Mouse (Mus musculus): ENCODE measurements at regions not wholly inside any gene's neighbourhood (a gene's known extent, or its start where the extent isn't known, plus 50 kb on each side); places are given as distances from the start of the nearest gene placed in this dataset.
A peak's percentile ranks its signal among the peaks of the same experiment; 100 is the strongest.

DNA sequence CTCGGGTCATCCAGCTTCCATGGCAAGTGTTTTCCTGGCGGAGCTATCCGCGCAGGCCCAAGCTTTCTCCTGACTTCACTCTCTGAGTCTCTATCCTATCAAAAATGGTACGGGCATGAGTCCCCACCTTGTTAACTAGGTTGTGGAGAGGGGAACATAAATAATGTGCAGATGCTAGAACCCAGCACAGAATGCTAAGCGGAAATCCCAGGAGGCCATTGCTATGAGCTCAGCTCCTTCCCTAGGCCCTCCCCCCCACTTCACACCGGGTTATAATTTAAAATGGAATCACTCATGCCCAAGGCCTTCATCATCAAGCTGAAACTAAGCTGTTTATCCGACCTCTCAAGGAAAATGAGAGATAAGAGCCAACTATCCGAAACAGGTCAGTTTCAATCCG, 60.4 kb upstream of the Cd83 start:
- Histone ChIP-seq H3K4me1 (peaks cover 7% of the 10 kb centered on the region), H3K27me3 (no peaks in the 10 kb centered on the region), H3K27ac (no peak overlapping the region), H3K4me3 (no peak overlapping the region), H3K36me3 (no peaks in the 10 kb centered on the region), H3K9me3 (no peaks in the 10 kb centered on the region), H3K4me2 (no peak overlapping the region), H3K9ac (no peak overlapping the region)
- ATAC-seq (ENCODE audit: borderline replicate concordance, extremely low read depth, low FRiP score, low TSS enrichment) = no peak
- WGBS = 82% methylated on average over 10 of the region's 10 CpGs

DNA sequence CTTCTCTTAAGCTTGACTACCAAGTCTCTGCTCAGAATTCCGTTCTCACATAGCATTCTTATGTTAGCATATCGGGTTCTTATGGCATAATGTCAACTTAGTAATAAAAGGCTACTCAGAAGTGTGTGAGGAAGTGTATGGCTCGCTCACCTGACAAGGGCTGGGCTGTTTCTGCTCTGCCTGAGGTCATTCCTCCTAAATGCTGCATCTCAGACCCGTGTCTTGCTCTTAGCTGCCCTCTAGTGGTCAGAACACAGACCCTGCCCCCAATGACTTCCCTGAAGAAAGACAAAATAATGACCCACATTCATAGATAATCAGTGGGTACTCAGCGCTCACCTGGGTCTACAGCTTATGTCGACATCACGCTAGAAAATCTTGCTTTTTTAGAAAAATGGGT, 58.9 kb upstream of the Cd83 start:
- Histone ChIP-seq H3K9ac (no peak overlapping the region), H3K36me3 (no peaks in the 10 kb centered on the region), H3K27ac (no peak overlapping the region), H3K4me3 (no peak overlapping the region), H3K4me2 (no peak overlapping the region), H3K9me3 (no peaks in the 10 kb centered on the region), H3K27me3 (no peaks in the 10 kb centered on the region), H3K4me1 (peaks cover 7% of the 10 kb centered on the region)
- no peak for ATAC-seq (ENCODE audit: borderline replicate concordance, extremely low read depth, low FRiP score, low TSS enrichment)
- WGBS = 12% methylated on average over 7 of the region's 7 CpGs

DNA sequence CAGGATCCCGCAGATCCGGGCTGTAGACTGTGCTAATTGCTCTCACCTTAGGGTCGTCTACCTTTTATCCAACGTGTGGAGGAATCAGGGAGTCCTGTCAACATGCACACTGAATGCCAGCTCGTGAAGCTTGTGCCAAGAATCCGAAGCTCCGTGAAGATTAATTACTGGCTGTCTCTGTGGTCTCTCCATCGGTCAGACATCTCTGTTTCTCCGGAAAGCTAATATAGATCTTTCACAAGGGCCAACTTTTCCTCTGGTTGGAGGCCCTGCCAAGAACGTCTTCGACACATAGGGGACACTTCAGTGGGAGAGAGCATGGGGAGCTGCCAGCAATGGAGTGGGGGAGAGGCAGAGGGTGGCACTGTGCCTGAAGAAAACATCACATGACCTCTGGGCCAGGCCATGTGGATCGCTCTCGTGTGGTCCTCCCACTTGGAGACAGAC, 57.7 kb upstream of the Cd83 start:
- Histone ChIP-seq H3K9ac (no peak overlapping the region), H3K4me2 (no peak overlapping the region; the same call in 1 of the 2 replicates), H3K4me3 (no peak overlapping the region), H3K4me1 (peaks cover 7% of the 10 kb centered on the region), H3K27ac (no peak overlapping the region), H3K36me3 (no peaks in the 10 kb centered on the region), H3K27me3 (no peaks in the 10 kb centered on the region), H3K9me3 (no peaks in the 10 kb centered on the region)
- ATAC-seq (ENCODE audit: borderline replicate concordance, extremely low read depth, low FRiP score, low TSS enrichment) = peak; percentile 89
- WGBS = 39% methylated on average over 13 of the region's 13 CpGs

DNA sequence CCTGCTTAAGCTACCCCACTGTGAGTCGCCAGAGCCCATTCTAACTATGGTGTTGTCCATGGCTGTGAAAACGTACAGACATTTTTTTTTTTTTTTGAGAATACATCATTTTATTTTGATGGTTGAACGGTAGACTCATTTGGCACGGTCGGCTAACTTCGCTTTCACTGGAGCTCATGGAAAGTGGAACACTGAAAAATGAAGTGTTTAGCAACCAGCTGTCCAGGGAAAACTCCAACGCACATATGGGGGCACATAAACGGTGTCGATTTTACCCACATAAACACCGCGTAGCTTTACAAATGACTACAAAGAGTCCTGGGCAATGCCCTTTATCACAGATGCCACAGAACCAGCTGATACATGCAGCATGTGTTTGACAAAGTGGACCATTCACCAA, 55.0 kb upstream of the Cd83 start:
- no peak for ATAC-seq (ENCODE audit: borderline replicate concordance, extremely low read depth, low FRiP score, low TSS enrichment)
- Histone ChIP-seq H3K4me3 (no peak overlapping the region), H3K4me2 (no peak overlapping the region), H3K9ac (no peak overlapping the region), H3K9me3 (no peaks in the 10 kb centered on the region), H3K27ac (no peak overlapping the region), H3K27me3 (no peaks in the 10 kb centered on the region), H3K4me1 (peaks cover 10% of the 10 kb centered on the region), H3K36me3 (no peaks in the 10 kb centered on the region)
- 67% methylated on average over 11 of the region's 11 CpGs for WGBS

DNA sequence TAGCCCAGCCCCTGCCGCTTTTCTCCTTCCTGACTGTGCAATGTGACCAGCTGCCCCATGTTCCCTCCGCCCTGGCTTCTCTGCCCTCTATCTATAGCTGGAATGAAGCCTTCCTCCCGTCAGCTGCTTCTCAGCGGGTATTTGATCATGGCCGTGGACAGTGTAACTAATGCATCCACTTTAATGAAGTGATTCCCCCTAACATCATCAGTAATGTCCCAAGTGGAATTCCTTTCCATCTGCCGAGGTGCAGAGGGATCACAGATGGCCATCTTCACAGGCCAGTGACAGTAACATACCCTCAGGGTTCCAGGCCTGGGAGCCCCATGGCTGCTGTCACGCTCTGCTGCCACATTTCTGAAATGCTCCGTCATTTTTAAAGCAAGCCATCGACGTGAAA, 51.5 kb upstream of the Cd83 start:
- Histone ChIP-seq H3K9me3 (no peaks in the 10 kb centered on the region), H3K36me3 (no peaks in the 10 kb centered on the region), H3K4me3 (no peak overlapping the region), H3K27ac (no peak overlapping the region), H3K27me3 (no peaks in the 10 kb centered on the region), H3K4me2 (no peak overlapping the region), H3K4me1 (peaks cover 6% of the 10 kb centered on the region; the same call in 1 of the 2 replicates), H3K9ac (no peak overlapping the region)
- WGBS = 44% methylated on average over 10 of the region's 10 CpGs
- ATAC-seq (ENCODE audit: borderline replicate concordance, extremely low read depth, low FRiP score, low TSS enrichment) = peak; percentile 88

DNA sequence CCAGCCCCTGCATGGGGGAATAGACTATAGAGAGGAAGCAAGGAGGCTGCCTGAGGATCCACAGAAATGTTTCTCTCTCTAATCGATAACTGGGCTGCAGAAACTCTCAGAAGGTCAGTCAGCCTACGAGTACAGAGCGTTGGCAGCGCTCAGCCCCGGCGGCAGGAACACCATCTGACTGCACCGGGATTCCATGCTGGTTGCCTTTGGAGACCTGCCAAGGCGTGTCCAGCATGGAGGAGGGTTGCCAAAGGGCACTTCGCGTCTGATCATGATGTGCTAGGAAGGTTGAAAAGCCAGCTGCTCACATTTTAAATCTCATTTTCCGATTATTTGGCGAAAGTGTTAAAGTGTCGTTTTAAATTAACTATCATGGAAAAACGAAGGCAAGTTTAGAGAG, 49.9 kb upstream of the Cd83 start:
- no peak for ATAC-seq (ENCODE audit: borderline replicate concordance, extremely low read depth, low FRiP score, low TSS enrichment)
- peaks cover 8% of the 10 kb centered on the region; the same call in 1 of the 2 replicates for H3K4me1 ChIP-seq
- H3K4me3 ChIP-seq = no peak overlapping the region
- peak overlapping the region; percentile 16; the same call in 1 of the 2 replicates for H3K27ac ChIP-seq
- H3K27me3 ChIP-seq = no peaks in the 10 kb centered on the region
- whole genome bisulfite sequencing = 44% methylated on average over 14 of the region's 14 CpGs
- no peak overlapping the region for H3K9ac ChIP-seq
- peak overlapping the region; percentile 31 for H3K4me2 ChIP-seq
- H3K36me3 ChIP-seq = no peaks in the 10 kb centered on the region
- no peaks in the 10 kb centered on the region for H3K9me3 ChIP-seq
